Mouse (Mus musculus) heart, postnatal 14 days (tissue): Measurements from ENCODE around the gene Gm37419. TPM values are rescaled to one million over a fixed set of nuclear protein-coding genes. Genes with fewer than 3 reads are reported as not detected.
A peak's percentile ranks its signal among the peaks of the same experiment; 100 is the strongest.

Source experiments
- DNase-seq, 2 experiments: peaks; one replicate each; pipeline ENCODE4 v3.0.0; 2021 to 2022
- intact Hi-C: fragments of 180-260 bp; cut with DNase I; formaldehyde crosslinking; loops from one replicate; pipeline ENCODE4 v1.15.1; 2025
- total RNA-seq, 2 experiments: library from RNA; stranded (reverse); gene quantifications; 2 replicates each; pipeline ENCODE4 v1.2.3; 2021

The Gm37419 gene
- total RNA-seq, 2 experiments from 2014 or later, result not detected

DNA sequence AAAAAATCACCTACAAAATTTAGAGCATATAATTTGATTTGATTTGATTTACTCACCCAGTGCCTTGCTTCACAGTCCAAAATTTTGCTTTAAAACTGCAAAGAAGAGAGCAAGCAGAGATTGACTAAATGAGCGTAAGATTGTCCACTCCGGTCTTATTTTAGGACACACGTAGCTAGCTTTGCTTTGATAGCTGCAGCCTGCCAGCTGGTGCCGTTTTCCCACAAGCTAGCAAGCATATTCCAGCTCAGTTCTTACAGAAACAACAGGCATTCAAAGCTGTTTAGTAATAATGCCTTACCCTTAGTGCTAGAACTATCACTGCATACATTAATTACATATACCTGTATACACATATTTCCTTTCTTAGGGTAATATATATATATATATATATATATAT lies 9.8 kb upstream of the Gm37419 start:
- no peak for DNase-seq
- intact Hi-C loops, result no loop called here

GRCm38 (mm10) chr16:23979446-23979845 lies 8.8 kb upstream of the Gm37419 start:
- DNase-seq, result peak; percentile 50 to 65
- intact Hi-C loops, result no loop called here

- intact Hi-C loops, result loop anchor here (2.0 to 10.0 kb wide), 4 partner anchors 644 to 1370 kb away; no protein-coding TSS in a partner anchor
- no peak for DNase-seq
Observed at GRCm38 (mm10) chr16:23980201-23980870, 7.9 kb upstream of the Gm37419 start.

- intact Hi-C loops, result loop anchor here (2.0 to 10.0 kb wide), 4 partner anchors 644 to 1370 kb away; no protein-coding TSS in a partner anchor
- DNase-seq, result peak; percentile 47 to 48
Observed at GRCm38 (mm10) chr16:23980991-23981720, 7.1 kb upstream of the Gm37419 start.

DNA sequence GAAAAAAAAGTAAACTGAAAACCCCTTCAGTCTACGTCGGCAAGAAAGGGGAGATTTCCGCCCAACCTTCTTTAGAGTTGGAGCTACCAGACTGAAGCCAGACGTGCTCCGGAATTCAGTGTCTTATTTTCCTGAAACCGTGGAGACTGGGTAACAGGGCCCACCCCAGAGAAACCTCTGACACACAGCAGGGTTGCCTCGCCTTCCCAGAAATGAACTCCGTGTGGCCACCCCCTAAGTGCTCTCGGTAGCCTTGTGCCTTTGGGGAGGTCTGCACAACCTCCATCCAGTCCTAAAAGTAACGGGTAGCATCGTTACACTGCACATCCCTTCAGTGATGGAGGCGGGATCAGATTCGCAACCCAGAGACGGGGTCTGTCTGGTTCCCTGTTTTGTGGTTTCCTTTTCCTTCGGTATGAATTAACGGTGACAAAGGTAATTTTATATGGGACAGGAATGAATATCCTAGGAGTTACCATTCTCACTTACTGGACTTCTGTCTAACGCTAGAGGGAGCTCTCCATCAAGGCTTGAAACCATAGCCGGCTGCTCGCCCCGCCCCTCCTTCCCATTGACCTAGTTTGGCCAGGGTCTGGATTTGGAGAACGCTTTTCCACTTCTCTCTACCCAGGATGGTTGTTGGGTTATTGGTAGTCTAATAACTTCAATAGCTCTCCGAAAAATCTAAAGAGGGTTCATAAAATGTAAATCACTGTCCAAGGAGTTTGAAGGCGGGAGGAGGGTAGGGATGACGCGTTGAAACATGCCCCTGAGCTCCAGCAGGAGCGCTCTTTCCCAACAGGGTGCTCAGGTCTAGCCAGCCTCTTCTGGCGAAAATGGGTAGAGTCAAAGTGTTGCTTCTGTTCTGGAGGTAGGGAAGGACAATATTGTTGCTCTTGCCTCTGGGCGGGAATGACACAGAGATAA lies 6.1 kb upstream of the Gm37419 start:
- peak; percentile 79 to 87 for DNase-seq
- intact Hi-C loops, result loop anchor here (1.0 to 10.0 kb wide), 5 partner anchors 643 to 1369 kb away; no protein-coding TSS in a partner anchor

DNA sequence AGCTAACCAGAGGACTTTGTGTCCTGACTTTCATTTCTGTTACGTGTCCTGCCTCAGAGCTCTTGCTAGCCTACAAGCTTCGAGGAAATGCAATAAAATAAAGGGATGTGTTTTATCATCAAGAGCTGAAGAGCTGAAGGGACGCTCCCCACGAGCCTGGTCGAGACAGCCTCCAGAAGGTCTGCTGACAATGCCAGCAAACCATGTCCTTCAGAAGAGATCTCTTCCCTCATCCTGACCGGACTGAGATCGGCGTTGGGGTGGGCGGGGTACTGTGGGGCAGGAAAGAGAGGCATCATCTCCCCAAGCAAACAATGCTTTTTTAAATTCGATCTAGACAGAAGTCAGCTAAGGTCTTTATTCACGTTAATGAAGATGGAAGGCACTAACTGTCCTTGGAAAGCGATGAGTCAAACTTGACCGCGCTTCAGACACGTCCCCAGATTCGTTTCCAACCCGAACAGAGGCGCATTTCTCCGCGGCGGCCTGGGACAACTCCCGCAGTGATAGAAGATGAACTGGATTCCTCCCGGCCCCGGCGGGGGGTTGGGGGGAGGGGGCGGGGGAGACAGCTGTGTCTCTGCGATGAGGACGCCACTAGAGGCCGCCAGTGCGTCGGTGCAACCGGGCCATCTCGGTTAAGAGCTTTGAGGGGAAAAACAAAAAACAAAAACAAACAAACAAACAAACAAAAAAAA lies 5.2 kb upstream of the Gm37419 start:
- peak; percentile 85 to 86 for DNase-seq
- intact Hi-C loops, result loop anchor here (1.0 to 10.0 kb wide), 5 partner anchors 642 to 1280 kb away; no protein-coding TSS in a partner anchor

GRCm38 (mm10) chr16:23984183-23984582 lies 4.1 kb upstream of the Gm37419 start:
- DNase-seq, result peak; percentile 91 to 95
- intact Hi-C loops, result loop anchor here (10.0 kb wide), 3 partner anchors 641 to 751 kb away; no protein-coding TSS in a partner anchor

- DNase-seq, result peak; percentile 56 to 59
- intact Hi-C loops, result loop anchor here (1.0 to 10.0 kb wide), 7 partner anchors 297 to 1076 kb away; partner anchors contain the start of gene Lpp
Observed at GRCm38 (mm10) chr16:23984760-23985466, 3.4 kb upstream of the Gm37419 start.

GRCm38 (mm10) chr16:23985467-23985861 lies 2.8 kb upstream of the Gm37419 start:
- intact Hi-C loops, result loop anchor here (1.0 to 10.0 kb wide), 7 partner anchors 297 to 1076 kb away; partner anchors contain the start of gene Lpp

GRCm38 (mm10) chr16:23986176-23986575 lies 2.1 kb upstream of the Gm37419 start:
- intact Hi-C loops, result loop anchor here (5.0 to 10.0 kb wide), 6 partner anchors 296 to 749 kb away; partner anchors contain the start of gene Lpp
- DNase-seq, result peak in 1 of 2 experiments; percentile 53

More at GRCm38 (mm10) chr16:23985467-23985861, 2.8 kb upstream of the Gm37419 start:
- DNase-seq, result peak; percentile 71 to 78

GRCm38 (mm10) chr16:23986871-23987270 lies 1.4 kb upstream of the Gm37419 start:
- intact Hi-C loops, result loop anchor here (5.0 to 10.0 kb wide), 6 partner anchors 295 to 748 kb away; partner anchors contain the start of gene Lpp
- DNase-seq, result peak; percentile 49

DNA sequence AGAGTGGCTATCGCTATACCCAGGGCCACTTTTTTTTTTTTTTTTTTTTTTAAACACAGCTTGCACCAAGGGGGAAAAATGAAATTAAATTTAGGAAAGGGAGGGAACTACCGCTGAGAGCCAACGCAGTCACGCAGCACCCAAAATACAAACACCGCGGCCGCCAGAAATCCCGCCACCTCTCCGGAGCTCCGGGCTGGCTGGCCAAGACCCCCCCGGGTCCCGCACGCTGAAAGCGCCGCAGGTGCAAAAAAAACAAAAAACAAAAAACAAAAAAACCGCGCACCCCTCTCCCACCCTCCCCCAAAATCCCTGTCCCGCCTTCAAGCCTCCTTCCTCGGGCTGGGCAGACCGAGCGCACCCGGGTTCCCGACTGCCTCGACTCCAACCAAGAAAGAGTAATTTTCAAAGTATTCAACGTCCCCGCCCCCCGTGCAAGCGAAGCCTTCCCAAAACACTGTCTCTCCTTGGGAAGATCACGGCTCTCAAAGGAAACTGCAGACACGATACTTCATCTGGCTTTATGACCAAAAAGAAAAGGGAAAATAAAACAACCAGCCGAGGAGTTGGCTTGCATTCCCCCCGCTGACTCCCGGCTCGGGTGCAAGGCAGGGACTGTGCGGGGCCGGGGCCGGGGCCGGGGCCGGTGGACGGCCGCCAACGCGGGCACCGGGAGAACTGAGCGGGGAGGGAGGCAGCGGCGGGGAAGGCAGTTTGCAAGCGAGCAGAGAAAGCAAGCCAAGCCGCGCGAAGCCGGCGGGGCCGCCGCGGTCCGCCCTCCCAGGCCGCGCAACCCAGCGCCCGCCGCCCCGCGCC lies 733 bp upstream of the Gm37419 start:
- intact Hi-C loops, result loop anchor here (1.0 to 10.0 kb wide), 7 partner anchors 295 to 1072 kb away; partner anchors contain the start of gene Lpp
- peak; percentile 62 to 67 for DNase-seq

DNA sequence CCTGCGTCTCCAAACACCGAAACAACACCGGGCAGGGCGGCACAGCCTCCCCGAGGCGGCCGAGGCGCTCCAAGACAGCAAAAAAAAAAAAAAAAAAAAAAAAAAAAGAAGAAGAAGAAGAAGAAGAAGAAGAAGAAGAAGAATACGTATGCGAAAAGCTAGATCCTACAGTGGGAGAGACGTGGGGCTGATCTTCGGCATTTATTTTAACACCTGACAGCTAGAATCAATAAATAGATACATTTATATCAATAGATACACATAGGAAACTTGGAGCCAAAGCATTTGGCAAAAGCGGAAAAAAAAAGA lies 171 bp upstream of the Gm37419 start:
- intact Hi-C loops, result loop anchor here (1.0 to 10.0 kb wide), 7 partner anchors 294 to 1071 kb away; partner anchors contain the start of gene Lpp
- no peak for DNase-seq

- intact Hi-C loops, result loop anchor here (5.0 to 10.0 kb wide), 8 partner anchors 193 to 745 kb away; partner anchors contain the start of gene Lpp
- peak; percentile 64 to 68 for DNase-seq
Observed at GRCm38 (mm10) chr16:23989209-23990160, 1.2 kb downstream of the Gm37419 start.

DNA sequence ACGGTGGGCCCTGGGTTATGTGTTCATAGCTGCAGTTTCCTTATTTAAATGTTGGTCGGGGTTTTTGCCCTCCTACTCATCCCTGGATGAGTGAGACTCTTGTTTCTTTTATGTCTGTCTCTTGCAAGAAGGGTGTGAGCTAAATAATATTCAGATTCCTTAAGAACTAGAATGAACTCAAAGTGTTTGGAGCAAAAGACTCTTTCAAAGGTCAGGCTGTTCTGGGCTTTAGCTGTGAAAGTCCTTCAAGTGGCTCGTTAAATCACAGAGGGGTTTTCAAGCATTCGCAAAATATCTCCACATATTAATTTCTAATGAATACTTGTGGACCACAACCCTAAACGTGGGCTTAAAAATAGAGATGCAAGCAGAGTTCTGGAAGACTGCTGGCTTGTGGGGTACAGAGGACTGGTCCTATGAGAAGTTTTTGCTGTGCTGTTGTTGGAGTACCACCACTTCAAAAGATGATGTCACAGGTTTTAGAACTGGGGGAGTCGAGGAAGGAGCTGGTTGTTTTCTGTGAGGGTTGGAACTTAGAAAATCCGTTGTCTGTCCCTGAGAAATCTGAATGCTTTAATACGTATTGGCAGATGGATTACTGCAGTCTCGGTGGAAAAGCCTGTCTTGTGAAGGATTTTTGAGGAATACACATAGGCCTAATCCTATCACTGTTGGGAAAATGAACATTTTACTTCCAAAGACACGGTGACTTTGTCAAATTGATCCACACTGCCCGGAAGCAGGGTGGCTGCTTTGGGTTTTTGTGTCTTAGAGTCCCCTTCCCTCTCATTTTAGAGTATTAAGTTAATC lies 2.1 kb downstream of the Gm37419 start:
- intact Hi-C loops, result loop anchor here (5.0 kb wide), 2 partner anchors 192 to 357 kb away; no protein-coding TSS in a partner anchor
- no peak for DNase-seq

GRCm38 (mm10) chr16:23991170-23991569 lies 2.9 kb downstream of the Gm37419 start:
- peak; percentile 87 to 95 for DNase-seq
- intact Hi-C loops, result loop anchor here (5.0 kb wide), 2 partner anchors 191 to 356 kb away; no protein-coding TSS in a partner anchor
